Mouse (Mus musculus) splenic B cell, adult 2 months (primary cell): Measurements from ENCODE around the gene Dazap1.
"Not testable (repeated sequence)": the region's sequence is repeated elsewhere in the genome, so short reads cannot be mapped to it uniquely, and the experiment has no call there.

Experiments used
- DNase-seq: peaks from one replicate; pipeline ENCODE4 v3.0.0-alpha.2; 2011; ENCODE audit warnings: low read depth, low spot score
- H3K27me3 ChIP-seq: 2 replicates; pipeline ENCODE4 v1.6.1; 2012; ENCODE audit warnings: mild to moderate bottlenecking, low read length, moderate library complexity, mixed read lengths; ENCODE audit not compliant: control insufficient read depth, poor library complexity, insufficient read depth, severe bottlenecking
- H3K36me3 ChIP-seq: 2 replicates; pipeline ENCODE4 v1.6.1; 2012; ENCODE audit warnings: mild to moderate bottlenecking, low read length, moderate library complexity, mixed read lengths; ENCODE audit not compliant: control insufficient read depth, poor library complexity, insufficient read depth, severe bottlenecking

Gene Dazap1

DNA sequence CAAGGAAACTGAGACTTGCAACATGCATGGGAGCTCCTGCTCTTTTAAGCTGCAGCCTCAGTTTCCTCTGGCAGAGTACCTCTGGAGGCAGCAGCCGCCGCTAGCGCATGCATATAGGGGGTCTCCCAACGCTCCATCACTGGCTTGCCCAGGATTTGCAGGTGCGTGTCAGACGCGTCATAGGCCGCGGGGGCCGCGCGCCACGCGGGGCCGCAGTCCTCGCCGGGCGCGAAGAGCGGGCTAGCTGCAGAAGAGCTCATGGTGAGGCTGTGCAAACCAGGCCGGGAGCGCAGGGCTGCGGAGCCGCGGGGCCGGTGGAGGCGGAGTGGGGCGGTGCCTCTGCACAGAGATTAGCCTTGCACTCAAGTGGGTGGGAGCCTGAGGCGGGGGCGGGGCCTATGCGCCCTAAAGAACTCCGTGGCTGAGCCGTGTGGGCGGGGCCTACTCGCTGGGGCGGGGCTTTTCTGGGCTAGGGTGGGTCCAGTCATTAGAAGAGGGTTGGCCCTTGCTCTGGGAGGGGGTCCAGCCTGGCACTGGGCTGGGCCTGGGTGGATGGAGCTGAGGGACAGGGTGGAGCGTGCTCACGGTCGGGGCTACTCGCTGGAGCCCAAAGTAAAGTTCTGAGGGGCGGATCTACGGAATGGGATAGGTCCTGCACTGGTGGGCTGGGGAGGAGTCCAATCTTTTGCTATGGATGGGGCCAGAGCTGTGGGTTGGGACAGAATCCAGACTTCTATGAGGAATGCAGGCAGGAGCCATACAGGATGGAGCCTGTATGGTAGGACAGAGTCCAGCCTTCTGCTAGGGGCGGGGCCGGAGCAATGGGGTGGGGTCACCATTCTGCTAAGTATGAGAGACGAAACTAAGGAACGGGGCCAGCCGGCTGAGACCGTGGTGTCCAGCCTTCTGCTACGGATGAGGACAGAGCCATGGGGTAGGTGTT lies at the start of gene Dazap1, which contains the start of gene Gamt:
Gene Dazap1 (plus strand): TSS at position 845 of the 943 bp plus-strand sequence.
Gene Gamt (minus strand): TSS at position 371 of the 943 bp plus-strand sequence.
- DNase-seq: peak; percentile 94
- no peaks in the 10 kb centered on the region for H3K27me3 ChIP-seq
- peaks cover 2% of the 10 kb centered on the region for H3K36me3 ChIP-seq

DNA sequence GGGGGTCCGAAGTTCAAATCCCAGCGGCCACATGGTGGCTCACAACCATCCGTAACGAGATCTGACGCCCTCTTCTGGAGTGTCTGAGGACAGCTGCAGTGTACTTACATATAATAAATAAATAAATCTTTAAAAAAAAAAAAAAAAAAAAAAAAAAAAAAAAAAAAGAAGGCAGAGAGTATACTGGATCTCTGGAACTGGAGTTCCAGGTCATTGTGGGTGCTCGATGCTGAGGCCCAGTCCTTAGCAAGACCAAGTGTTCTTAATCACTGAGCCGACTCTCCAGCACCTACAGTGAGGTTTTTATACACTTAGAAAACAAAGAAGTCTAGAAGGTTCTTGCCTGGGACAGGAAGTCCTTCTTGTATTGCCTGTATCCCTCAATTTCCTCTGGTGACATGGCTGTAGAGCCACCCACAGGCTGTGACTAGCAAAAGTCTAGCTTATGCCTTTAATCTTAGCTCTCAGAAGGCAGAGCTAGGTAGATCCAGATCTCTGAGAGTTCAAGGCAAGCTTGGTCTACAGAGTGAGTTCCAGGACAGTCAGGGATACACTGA lies 49.7 kb upstream of the Dazap1 start:
- H3K27me3 ChIP-seq, DNase-seq, H3K36me3 ChIP-seq: not testable (repeated sequence)

DNA sequence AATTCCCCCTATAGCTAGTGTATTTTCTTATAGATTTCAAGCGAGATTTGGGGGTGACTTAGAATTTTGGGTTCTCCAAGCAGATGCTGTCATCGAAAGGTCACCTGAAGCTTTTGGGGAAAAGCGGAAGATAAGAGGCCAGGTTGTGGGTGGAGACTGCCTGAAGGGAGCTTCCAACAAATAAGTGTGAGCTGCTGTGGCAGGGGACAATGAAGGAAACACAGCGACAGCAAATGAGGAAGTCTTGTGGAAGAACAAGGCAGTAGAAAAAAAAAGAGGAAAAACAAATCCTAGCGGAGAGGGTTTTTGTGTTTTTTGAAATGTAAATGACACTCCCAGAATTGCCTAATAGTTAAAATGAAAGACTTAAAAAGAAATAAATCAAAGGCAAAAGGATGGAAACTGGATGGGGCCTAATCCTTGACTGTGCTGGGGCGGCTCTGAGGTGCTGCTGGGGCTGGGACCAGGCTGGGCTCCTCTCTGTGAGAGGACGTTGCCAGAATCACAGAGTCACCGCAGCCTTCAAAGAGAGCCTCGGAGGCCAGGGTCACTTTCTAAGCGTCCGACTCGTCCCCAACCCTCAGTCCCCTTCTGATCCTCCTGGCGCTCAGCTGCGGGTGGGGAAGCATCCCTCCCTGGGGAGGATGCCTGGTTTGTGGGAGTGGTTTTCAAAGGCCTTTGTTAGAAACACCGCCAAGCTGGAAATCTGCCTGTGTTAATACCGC lies 46.1 kb upstream of the Dazap1 start:
- Histone ChIP-seq H3K27me3 (no peaks in the 10 kb centered on the region), H3K36me3 (no peaks in the 10 kb centered on the region)
- no peak for DNase-seq

DNA sequence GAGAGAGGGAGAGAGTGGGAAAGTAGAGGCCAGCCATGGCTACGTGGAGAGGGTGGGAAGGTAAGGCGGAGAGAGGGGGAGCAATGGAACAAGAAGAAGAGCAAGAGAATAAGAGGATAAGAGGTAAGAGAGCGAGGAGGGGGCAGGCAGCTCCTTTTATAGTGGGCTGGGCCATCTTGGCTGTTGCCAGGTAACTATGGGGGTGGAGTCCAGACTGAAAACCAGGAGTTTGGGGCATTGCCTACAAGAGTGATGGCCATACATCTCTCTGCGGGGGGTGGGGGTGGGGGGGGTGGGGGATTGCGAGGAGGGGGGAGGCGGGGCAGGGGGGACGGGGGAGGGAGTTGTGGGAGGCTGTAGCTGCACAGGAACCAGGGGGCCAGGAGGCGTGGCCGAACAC lies 40.6 kb upstream of the Dazap1 start:
- Histone ChIP-seq H3K27me3 (no peaks in the 10 kb centered on the region), H3K36me3 (no peaks in the 10 kb centered on the region)
- DNase-seq: no peak

DNA sequence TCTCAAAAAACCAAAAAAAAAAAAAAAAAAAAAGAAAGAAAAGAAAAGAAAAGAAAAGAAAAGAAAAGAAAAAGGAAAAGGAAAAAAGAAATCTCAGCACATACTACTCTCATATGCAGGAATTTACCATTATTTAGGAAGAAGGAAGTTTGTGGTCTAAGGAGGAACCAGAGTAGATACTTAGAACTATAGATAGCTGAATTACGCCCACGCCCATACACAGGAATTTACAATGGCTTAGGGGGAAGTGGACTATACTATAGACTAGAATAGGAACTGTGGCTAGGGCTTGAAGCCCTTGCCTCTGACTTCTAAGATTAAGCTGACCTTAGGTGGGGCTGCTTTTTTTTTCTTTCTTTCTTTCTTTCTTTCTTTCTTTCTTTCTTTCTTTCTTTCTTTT lies 38.1 kb upstream of the Dazap1 start:
- H3K27me3 ChIP-seq, H3K36me3 ChIP-seq: not testable (repeated sequence)
- DNase-seq: peak; percentile 62

DNA sequence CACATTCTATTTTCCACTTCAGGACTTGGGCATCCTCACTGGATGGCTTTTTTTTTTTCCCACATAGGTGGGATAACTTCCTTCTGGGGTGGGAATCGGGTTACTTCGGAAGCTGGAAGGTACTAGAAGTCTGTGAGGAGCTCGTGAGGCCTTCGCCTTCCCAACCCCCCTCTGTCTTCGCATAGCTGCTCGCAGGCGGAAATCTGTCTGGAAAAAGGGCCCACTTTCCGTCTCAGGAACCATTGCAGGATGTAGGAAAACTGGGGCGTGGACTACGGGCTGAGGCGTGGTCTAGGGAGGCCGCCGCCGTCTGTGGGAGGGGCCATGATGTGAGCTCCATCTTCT lies 35.2 kb upstream of the Dazap1 start:
- no peak for DNase-seq
- H3K36me3 ChIP-seq: no peaks in the 10 kb centered on the region; the same call in 1 of the 2 replicates
- H3K27me3 ChIP-seq: no peaks in the 10 kb centered on the region

DNA sequence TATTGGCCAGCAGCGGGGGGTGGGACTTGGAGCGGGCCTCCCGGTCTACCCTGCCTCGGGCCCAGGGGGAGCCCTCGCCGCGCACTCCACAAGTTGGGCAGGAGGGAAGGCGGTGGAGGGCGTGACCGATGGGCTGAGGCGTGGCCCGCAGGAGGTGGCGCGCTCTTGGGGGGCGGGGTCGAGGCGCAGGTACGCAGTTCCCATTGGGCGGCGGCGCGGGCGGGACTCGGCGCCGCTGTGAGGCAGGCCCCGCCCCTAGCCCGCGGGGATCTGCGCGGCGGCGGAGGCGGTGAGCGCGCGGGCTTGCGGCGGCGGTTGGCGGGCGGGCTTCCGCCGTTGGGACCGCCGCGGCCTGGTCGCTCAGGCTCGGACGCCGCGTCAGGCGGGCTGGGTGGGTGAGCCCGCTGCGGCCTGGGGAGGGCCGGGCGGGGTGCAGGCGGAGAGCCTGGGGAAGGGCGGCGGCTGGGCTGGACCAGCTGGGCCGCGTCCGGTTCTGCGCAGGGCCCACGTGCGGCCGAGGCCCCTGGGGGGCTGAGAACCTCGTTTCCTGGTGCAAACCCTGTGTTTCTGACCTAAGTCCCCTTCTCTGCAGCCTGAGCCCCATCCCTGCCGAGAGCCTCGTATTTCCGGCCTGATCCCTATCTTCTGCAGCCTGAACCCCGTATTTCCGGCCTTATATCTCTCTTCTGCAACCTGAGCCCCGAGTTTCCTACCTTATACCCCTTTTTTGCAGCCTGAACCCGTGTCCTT lies 34.7 kb upstream of the Dazap1 start, which contains the start of gene Mum1:
Gene Mum1 (plus strand): TSS at position 19 of the 750 bp plus-strand sequence.
- DNase-seq: peak; percentile 98
- no peaks in the 10 kb centered on the region; the same call in 1 of the 2 replicates for H3K36me3 ChIP-seq
- no peaks in the 10 kb centered on the region for H3K27me3 ChIP-seq

DNA sequence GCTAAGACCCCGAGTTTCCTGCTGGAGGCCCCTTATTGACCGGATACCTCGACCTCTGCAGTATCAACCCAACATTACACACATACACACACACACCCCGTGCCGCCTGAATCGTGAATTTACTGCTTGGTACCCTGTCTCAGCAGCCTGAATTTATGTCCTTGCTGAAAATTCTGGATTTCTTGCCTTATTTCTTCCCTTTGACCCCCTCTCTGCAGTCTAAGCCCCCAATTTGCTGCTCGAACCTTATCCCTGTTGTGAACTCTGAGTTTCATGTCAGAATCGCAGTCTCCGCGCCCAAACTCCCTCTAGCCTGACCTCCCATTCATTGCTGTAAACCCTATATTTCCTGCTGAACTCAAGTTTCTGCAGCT lies 34.1 kb upstream of the Dazap1 start:
- no peaks in the 10 kb centered on the region; the same call in 1 of the 2 replicates for H3K36me3 ChIP-seq
- no peak for DNase-seq
- H3K27me3 ChIP-seq: no peaks in the 10 kb centered on the region

DNA sequence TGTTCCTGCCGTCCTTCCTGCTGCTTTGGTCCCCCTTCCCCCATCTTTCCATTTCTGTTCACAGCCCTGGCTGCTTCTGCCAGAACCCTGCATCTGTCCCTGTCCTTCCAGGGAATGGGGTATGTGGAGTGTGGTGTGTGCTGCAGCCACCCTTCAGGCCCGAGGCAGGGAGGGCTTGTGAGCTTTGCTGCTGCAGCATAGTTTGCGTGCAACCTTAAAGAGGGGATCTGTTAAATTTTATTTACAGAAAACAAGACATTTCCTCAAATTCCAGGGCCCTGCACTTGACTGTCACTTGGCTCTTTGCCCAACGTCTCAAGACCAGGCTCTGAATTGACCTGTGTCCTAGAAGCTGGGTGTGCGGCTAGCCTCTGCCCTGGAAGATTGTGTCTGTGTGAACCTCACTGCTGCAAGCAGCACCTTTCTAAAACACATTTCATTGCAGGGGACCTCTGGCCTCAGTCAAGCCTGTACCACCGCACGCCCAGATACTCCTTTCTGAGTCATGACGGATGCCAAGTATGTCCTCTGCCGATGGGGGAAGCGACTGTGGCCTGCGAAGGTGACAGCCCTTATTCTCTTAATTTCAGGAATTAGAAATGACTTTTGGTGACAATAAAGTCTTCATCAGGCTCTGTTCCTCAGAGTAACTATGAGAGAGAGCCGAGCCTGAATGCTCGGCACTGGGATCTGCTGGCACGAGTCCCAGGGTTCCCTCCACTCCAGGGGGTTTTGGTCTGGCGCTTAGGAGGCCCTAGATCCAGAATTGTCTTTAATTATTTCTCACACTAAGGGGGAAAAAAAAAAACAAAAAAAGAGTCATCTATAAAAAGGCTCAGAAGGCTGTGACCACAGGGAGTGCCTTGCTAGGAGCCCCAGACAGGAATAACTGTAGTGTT lies 33.2 kb upstream of the Dazap1 start:
- H3K27me3 ChIP-seq: no peaks in the 10 kb centered on the region
- no peaks in the 10 kb centered on the region; the same call in 1 of the 2 replicates for H3K36me3 ChIP-seq
- DNase-seq: no peak

DNA sequence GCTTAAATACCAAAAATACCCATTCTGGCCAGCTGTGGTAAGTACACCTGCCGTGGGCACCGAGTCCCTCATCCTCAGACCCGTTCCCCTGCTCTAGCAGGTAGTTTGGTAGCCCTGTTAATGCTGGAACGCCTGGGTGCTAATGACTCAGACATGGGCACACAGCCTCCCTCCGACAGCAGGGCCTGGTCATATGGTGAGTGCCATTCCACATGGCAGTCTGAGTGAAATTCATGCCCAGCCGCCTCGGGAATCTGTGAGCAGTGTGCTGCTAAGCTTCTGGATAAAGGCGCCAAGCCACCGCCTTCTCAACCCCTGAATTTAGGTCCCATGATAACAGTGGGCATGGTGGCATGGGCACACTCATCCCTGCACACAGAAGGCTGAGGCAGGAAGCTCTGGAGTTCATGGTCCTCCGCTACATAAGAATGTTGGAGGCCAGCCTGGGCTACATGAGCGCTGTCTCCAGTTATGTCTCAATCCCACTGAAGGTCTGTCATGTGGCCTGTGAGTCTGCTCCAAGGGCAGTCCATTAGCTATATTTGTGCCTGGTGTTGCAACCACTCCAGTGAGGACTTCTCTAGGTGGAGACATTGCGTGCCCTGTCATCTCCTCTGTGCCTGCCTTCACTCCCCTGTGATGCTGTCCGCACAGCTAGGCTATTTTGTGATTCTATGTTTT lies 25.0 kb upstream of the Dazap1 start:
- H3K36me3 ChIP-seq: peaks cover 7% of the 10 kb centered on the region
- H3K27me3 ChIP-seq: no peaks in the 10 kb centered on the region
- no peak for DNase-seq

DNA sequence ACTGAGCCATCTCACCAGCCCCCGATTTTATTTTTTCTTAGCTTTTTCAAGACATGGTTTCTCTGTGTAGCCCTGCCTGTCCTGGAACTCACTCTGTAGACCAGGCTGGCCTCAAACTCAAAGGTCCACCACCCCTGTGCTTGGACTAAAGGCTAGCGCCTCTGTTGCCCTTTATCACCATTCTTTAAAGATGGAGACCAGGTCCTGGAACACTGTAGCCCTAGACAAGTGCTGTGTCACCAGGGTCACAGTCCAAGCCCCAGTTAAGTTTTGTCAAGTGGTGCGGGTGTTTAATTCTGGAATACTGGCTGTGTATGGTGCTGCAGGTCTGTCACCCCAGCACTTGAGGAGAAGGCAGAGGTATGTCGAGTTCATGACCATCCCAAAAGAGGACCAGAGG lies 24.3 kb upstream of the Dazap1 start:
- Histone ChIP-seq H3K27me3 (no peaks in the 10 kb centered on the region), H3K36me3 (peaks cover 7% of the 10 kb centered on the region)
- no peak for DNase-seq

DNA sequence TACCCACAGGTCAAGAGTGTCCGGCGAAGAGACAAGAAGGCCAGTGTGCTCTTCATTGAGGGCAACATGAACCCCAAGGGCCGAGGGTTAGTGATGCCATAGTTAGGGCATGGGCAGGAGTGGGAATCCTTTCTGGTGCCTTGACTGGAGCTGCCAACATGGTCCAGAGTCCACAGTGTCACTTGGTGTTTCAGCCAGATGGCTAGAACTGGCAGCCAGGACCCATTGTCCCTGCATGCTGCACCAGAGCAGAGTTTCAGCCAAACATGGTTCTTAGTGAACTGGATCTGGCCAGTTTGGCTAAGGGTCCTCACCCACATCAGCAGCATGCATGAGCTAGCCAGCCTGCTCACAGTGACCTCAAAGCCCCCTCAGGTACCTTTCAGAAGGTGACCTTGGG lies 23.0 kb upstream of the Dazap1 start:
- H3K36me3 ChIP-seq: peaks cover 7% of the 10 kb centered on the region
- no peak for DNase-seq
- H3K27me3 ChIP-seq: no peaks in the 10 kb centered on the region

DNA sequence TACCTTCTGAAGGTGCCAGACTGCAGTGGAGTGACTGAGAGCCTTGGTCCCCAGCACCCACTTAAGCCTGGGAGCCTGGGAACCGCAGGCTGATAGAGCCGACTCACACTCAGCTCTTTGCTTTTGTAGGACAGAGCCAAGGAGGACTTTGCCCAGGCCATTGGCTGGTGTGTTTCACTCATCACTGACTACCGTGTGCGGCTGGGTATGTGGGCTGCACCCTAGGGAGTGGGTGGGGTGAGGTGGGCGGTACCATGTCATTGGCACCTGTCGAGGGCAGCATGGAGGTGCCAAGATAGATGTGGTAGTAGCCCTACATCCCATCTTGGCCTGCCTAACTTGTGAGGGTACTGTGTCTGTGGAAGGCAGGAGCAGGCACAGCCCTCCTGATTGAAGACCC lies 21.5 kb upstream of the Dazap1 start:
- DNase-seq: no peak
- H3K27me3 ChIP-seq: no peaks in the 10 kb centered on the region
- peaks cover 7% of the 10 kb centered on the region for H3K36me3 ChIP-seq
